Mouse (Mus musculus) liver, embryonic 11.5 days (tissue): ENCODE results near the gene Gm4847. TPM values are rescaled to one million over a fixed set of nuclear protein-coding genes. Genes with fewer than 3 reads are reported as not detected.

ENCODE experiments used
- ATAC-seq: fragments of 200-750 bp; cut with Nextera tagmentation; replicated peaks from 2 replicates; pipeline ENCODE4 v1.8.0; 2017; ENCODE audit warnings: moderate number of reproducible peaks, mild to moderate bottlenecking, moderate TSS enrichment, moderate library complexity; ENCODE audit not compliant: low FRiP score
- DNase-seq: peaks from one replicate; pipeline ENCODE4 v3.0.0-alpha.2; 2017; ENCODE audit warnings: low spot score
- H3K27ac ChIP-seq: fragments of 300-500 bp; sonication (generic); 2 replicates; pipeline ENCODE4 v1.5.1; 2014; ENCODE audit warnings: mild to moderate bottlenecking, low read depth, low read length, control low read depth
- H3K27me3 ChIP-seq: fragments of 300-500 bp; sonication (generic); replicated peaks from 2 replicates; pipeline ENCODE4 v1.6.1; 2014; ENCODE audit warnings: low read length, mixed read lengths; ENCODE audit not compliant: control insufficient read depth, insufficient read depth
- H3K36me3 ChIP-seq: fragments of 300-500 bp; sonication (generic); 2 replicates; pipeline ENCODE4 v1.6.1; 2014; ENCODE audit warnings: mild to moderate bottlenecking, low read length, moderate library complexity, mixed read lengths; ENCODE audit not compliant: control insufficient read depth, insufficient read depth
- H3K4me1 ChIP-seq: fragments of 300-500 bp; sonication (generic); replicated peaks from 2 replicates; pipeline ENCODE4 v1.6.1; 2014; ENCODE audit warnings: low read length, mixed read lengths; ENCODE audit not compliant: control insufficient read depth, insufficient read depth
- H3K4me2 ChIP-seq: fragments of 300-500 bp; sonication (generic); 2 replicates; pipeline ENCODE4 v1.6.1; 2014; ENCODE audit warnings: mild to moderate bottlenecking, control low read depth, moderate library complexity
- H3K4me3 ChIP-seq: fragments of 300-500 bp; sonication (generic); 2 replicates; pipeline ENCODE4 v1.5.1; 2014; ENCODE audit warnings: low read depth, low read length, control low read depth
- H3K9ac ChIP-seq: fragments of 300-500 bp; sonication (generic); 2 replicates; pipeline ENCODE4 v1.6.1; 2014; ENCODE audit warnings: low read depth, low read length, control low read depth
- H3K9me3 ChIP-seq: fragments of 300-500 bp; sonication (generic); 2 replicates; pipeline ENCODE4 v1.6.1; 2016; ENCODE audit warnings: low read length, inconsistent platforms, mixed read lengths; ENCODE audit not compliant: control insufficient read depth
- WGBS: fragments of 180-500 bp; shearing (Covaris S2); extraction: QIAGEN DNeasy Blood & Tissue Kit; methylation state at CpG from one replicate; pipeline ENCODE4 v1.1.7; 2014; 5-methylcytosine and 5-hydroxymethylcytosine counted together
- microRNA-seq: library from miRNA; unstranded; fragments of <30 nt; microRNA quantifications from one replicate; pipeline ENCODE4, GENCODE M21; 2017; ENCODE audit warnings: borderline number of aligned reads
- polyA plus RNA-seq: library from polyadenylated mRNA; unstranded; fragments of >200 nt; fragmentation: Nextera tagmentation; extraction: Ambion mirVana; gene quantifications from 2 replicates; pipeline ENCODE4 v1.2.1, GENCODE M21; 2014

Gene Gm4847
- not detected in 2 replicates for polyA plus RNA-seq

DNA sequence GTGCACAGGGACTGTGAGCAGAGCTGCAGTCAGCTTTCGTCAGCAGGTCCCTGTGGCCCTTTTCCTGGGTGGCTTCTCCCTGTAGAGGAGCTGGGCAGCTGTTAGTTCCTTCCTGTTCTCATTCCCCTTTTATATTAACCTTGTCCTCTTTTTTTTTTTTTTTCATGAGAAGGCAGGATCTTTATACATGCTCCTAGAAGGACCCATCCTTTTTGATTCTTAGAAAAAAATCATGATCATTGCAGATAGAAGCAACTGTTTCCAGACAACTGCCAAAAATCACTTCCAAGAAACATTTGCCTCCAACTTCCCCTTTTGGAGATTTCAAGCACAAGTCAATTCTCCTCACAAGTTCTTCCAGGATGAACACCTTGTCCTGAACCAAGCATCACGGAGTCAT lies at the start of gene Gm4847:
Gm4847 (minus strand) TSS at position 101 of the 400 bp plus-strand sequence.
- WGBS = 69% methylated on average over 2 of the region's 2 CpGs
- no peaks in the 10 kb centered on the region for H3K4me1 ChIP-seq
- H3K27ac ChIP-seq = no peak within 1 kb of the TSS
- H3K9me3 ChIP-seq = peaks cover 5% of the 10 kb centered on the region; the same call in 1 of the 2 replicates
- no peaks in the 10 kb centered on the region for H3K27me3 ChIP-seq
- ATAC-seq (no peak), DNase-seq (no peak)
- no peak within 1 kb of the TSS for H3K4me2 ChIP-seq
- H3K36me3 ChIP-seq = no peaks in the 10 kb centered on the region
- no peak within 1 kb of the TSS for H3K4me3 ChIP-seq
- no peak within 1 kb of the TSS for H3K9ac ChIP-seq

DNA sequence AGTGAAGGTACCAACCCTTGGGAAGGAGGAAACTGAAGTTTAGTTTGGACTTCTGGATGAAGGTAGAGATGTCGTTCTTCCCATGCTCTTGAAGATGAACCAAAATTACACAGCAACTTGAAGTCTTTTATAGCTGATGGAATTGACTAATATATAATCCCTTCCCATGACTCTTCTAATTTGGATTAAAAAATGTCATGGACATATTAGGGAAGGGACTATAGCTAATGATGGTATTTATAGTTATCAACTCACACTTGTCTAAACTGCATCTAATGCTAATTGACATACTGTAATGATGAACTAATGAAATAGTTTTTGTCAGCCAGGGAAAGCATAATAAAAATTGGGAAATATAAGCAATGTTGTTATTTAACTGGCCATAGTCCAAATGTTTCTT lies 34.3 kb upstream of the Gm4847 start, which contains the start of gene Fmo9:
Fmo9 (minus strand) TSS at position 101 of the 400 bp plus-strand sequence.
- Histone ChIP-seq H3K4me1 (no peaks in the 10 kb centered on the region), H3K36me3 (no peaks in the 10 kb centered on the region), H3K27me3 (no peaks in the 10 kb centered on the region), H3K27ac (no peak within 1 kb of the TSS), H3K9me3 (no peaks in the 10 kb centered on the region), H3K4me2 (no peak within 1 kb of the TSS), H3K4me3 (no peak within 1 kb of the TSS), H3K9ac (no peak within 1 kb of the TSS)
- WGBS = 81% methylated on average over 1 of the region's 1 CpGs
- ATAC-seq (no peak), DNase-seq (no peak)

DNA sequence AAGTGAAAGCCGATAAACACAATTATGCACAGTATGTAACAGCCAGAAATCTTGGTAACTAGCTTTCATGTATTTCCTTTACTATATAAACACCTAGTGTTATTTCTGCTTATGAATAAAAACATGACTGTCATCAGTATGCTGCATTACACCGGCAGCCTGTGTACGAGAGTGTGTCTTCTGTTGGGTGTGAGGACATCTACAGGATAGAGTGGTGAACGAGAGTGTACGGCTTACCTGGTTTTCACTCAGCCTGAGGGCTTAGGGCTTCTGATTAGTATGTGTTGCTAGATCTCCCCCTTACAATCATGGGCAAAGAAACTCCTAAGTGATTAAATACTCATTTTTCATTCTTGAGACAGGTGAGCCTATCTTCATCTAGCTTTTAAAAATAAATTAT lies 21.8 kb upstream of the Gm4847 start:
- Histone ChIP-seq H3K9me3 (no peaks in the 10 kb centered on the region), H3K4me2 (no peak overlapping the region), H3K4me3 (no peak overlapping the region), H3K27ac (no peak overlapping the region), H3K9ac (no peak overlapping the region), H3K4me1 (no peaks in the 10 kb centered on the region), H3K27me3 (no peaks in the 10 kb centered on the region), H3K36me3 (no peaks in the 10 kb centered on the region)
- ATAC-seq (no peak), DNase-seq (no peak)
- WGBS = 85% methylated on average over 5 of the region's 5 CpGs

DNA sequence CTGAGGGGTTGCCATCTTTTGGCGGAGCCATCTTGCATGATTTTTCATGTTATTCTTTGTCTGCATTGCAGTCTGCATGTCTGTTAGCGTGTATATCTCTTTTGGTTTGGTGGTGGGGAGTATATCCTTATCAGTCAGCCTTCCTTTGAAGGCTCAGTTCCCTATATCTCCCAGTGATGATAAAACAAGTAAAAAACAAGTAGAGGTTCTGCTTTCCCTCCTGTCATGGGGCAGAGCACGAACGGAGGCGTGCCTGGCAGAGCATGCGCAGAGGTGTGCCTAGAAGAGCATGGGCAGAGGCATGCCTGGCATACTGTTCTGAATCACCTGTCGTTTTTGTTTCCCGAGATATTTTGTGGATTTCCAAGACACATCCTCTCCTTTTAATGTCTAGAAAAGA lies 13.3 kb upstream of the Gm4847 start:
- ATAC-seq = no peak
- Histone ChIP-seq H3K4me3 (no peak overlapping the region), H3K27me3 (no peaks in the 10 kb centered on the region), H3K27ac (no peak overlapping the region), H3K4me2 (no peak overlapping the region), H3K9ac (no peak overlapping the region), H3K36me3 (no peaks in the 10 kb centered on the region), H3K4me1 (no peaks in the 10 kb centered on the region), H3K9me3 (peaks cover 3% of the 10 kb centered on the region; the same call in 1 of the 2 replicates)
- WGBS = 82% methylated on average over 8 of the region's 8 CpGs
- DNase-seq = no peak

Small RNAs within 50 kb of the gene (microRNA-seq; reads per million reads assigned to microRNA genes)
- not detected for gene Gm22992

Other genes starting within 250 kb of the Gm4847 start
- gene Pogk, start 237.8 kb downstream of the Gm4847 start, polyA plus RNA-seq = 8.0 and 8.8 TPM in 2 replicates
- gene Gm4846, start 150.1 kb downstream of the Gm4847 start, polyA plus RNA-seq = not detected in 2 replicates
- gene Fmo9, start 34.2 kb upstream of the Gm4847 start, polyA plus RNA-seq = not detected in 2 replicates